Mouse (Mus musculus) megakaryocyte progenitor cell, adult 5-6 weeks (primary cell): ENCODE measurements around the gene Slc22a14. TPM values are rescaled to one million over a fixed set of nuclear protein-coding genes. Genes with fewer than 3 reads are reported as not detected.
A peak's percentile ranks its signal among the peaks of the same experiment; 100 is the strongest.
"Not testable (repeated sequence)": the region's sequence is repeated elsewhere in the genome, so short reads cannot be mapped to it uniquely, and the experiment has no call there.

Experiments
- ATAC-seq: replicated peaks from 2 replicates; pipeline ENCODE4 v1.8.0; 2016; ENCODE audit warnings: mild to moderate bottlenecking, moderate TSS enrichment, inconsistent platforms; ENCODE audit not compliant: poor library complexity
- total RNA-seq, 2 experiments: library from RNA; stranded (forward) in 1 of 2; stranded (reverse) in 1 of 2; fragments of 157-497, 149-512 nt in 1 of 2; fragments of 200-1000 nt in 1 of 2; gene quantifications; 2 replicates each; pipeline versions ENCODE4 v1.2.3 to v1.2.4; 2015 to 2017

Slc22a14 gene
- total RNA-seq (2015) = not detected in 2 replicates
- not detected in 2 replicates for total RNA-seq (2017)

- ATAC-seq = peak; percentile 77
These were observed at the start of gene Slc22a14 for GRCm38 (mm10) chr9:119365284-119365683. Gene Slc22a14, minus strand, starts transcription at chr9:119365553.

GRCm38 (mm10) chr9:119409864-119410263, 44.5 kb upstream of the Slc22a14 start:
- no peak for ATAC-seq

GRCm38 (mm10) chr9:119408898-119409664, 43.7 kb upstream of the Slc22a14 start:
- no peak for ATAC-seq

GRCm38 (mm10) chr9:119407884-119408283, 42.5 kb upstream of the Slc22a14 start:
- no peak for ATAC-seq

- ATAC-seq = peak; percentile 24
These were observed 38.7 kb upstream of the Slc22a14 start for GRCm38 (mm10) chr9:119404090-119404489.

- no peak for ATAC-seq
These were observed 37.9 kb upstream of the Slc22a14 start for GRCm38 (mm10) chr9:119403236-119403641.

GRCm38 (mm10) chr9:119402253-119403235, 37.2 kb upstream of the Slc22a14 start:
- peak; percentile 16; the same call in 1 of the 2 replicates for ATAC-seq

- ATAC-seq = peak; percentile 90
These were observed 36.5 kb upstream of the Slc22a14 start, which contains the start of gene Acvr2b for GRCm38 (mm10) chr9:119401801-119402214. Gene Acvr2b, plus strand, starts transcription at chr9:119402118.

- ATAC-seq = peak; percentile 14
These were observed 36.0 kb upstream of the Slc22a14 start for GRCm38 (mm10) chr9:119401351-119401750.

- peak; percentile 58 for ATAC-seq
These were observed 29.5 kb upstream of the Slc22a14 start for GRCm38 (mm10) chr9:119394808-119395207.

GRCm38 (mm10) chr9:119390214-119390613, 24.9 kb upstream of the Slc22a14 start:
- ATAC-seq = no peak

- ATAC-seq = peak; percentile 54; the same call in 1 of the 2 replicates
These were observed 23.6 kb upstream of the Slc22a14 start for GRCm38 (mm10) chr9:119388956-119389355.

GRCm38 (mm10) chr9:119382603-119383002, 17.2 kb upstream of the Slc22a14 start:
- no peak for ATAC-seq

GRCm38 (mm10) chr9:119378231-119378630, 12.9 kb upstream of the Slc22a14 start:
- ATAC-seq = peak; percentile 52; the same call in 1 of the 2 replicates

GRCm38 (mm10) chr9:119375556-119375955, 10.2 kb upstream of the Slc22a14 start:
- ATAC-seq = no peak

- no peak for ATAC-seq
These were observed 9.7 kb upstream of the Slc22a14 start for GRCm38 (mm10) chr9:119375008-119375407.

- ATAC-seq = no peak
These were observed 5.9 kb upstream of the Slc22a14 start for GRCm38 (mm10) chr9:119371251-119371650.

GRCm38 (mm10) chr9:119370770-119371169, 5.4 kb upstream of the Slc22a14 start:
- not testable (repeated sequence) for ATAC-seq

GRCm38 (mm10) chr9:119368367-119368766, 3.0 kb upstream of the Slc22a14 start:
- ATAC-seq = no peak

GRCm38 (mm10) chr9:119363229-119363628, 2.1 kb downstream of the Slc22a14 start:
- ATAC-seq = no peak

GRCm38 (mm10) chr9:119361416-119361815, 3.9 kb downstream of the Slc22a14 start:
- ATAC-seq = no peak
